Mouse (Mus musculus) heart, postnatal 25 days (tissue): ENCODE data around the gene Acvr1b. TPM values are rescaled to one million over a fixed set of nuclear protein-coding genes. Genes with fewer than 3 reads are reported as not detected.
A peak's percentile ranks its signal among the peaks of the same experiment; 100 is the strongest.

ENCODE experiments used
- DNase-seq: peaks from one replicate; pipeline ENCODE4 v3.0.0; 2022; ENCODE audit warnings: low spot score
- intact Hi-C: fragments of 180-260 bp; cut with DNase I; formaldehyde crosslinking; loops from one replicate; pipeline ENCODE4 v1.15.1; 2025
- total RNA-seq, 2 experiments: library from RNA; stranded (reverse); gene quantifications; 2 replicates each; pipeline ENCODE4 v1.2.3; 2021

Gene Acvr1b
- total RNA-seq, 2 experiments from 2014 or later = 11.7 to 14.5 TPM

- DNase-seq = peak; percentile 73
- intact Hi-C loops = loop anchor here (1.0 to 10.0 kb wide), 4 partner anchors 26 to 744 kb away; no protein-coding TSS in a partner anchor
These were observed 66.9 kb downstream of the Acvr1b start for GRCm38 (mm10) chr15:101240799-101241204.

GRCm38 (mm10) chr15:101241236-101241635 lies 67.4 kb downstream of the Acvr1b start:
- intact Hi-C loops = loop anchor here (2.0 to 10.0 kb wide), 2 partner anchors 26 to 744 kb away; no protein-coding TSS in a partner anchor

GRCm38 (mm10) chr15:101241853-101242252 lies 68.0 kb downstream of the Acvr1b start:
- intact Hi-C loops = loop anchor here (2.0 to 10.0 kb wide), 2 partner anchors 25 to 743 kb away; no protein-coding TSS in a partner anchor
- no peak for DNase-seq

More at GRCm38 (mm10) chr15:101241236-101241635, 67.4 kb downstream of the Acvr1b start:
- DNase-seq = no peak

- DNase-seq = peak; percentile 51
- intact Hi-C loops = loop anchor here (10.0 kb wide), 1 partner anchor 742 kb away; no protein-coding TSS in a partner anchor
These were observed 68.8 kb downstream of the Acvr1b start for GRCm38 (mm10) chr15:101242645-101243044.

GRCm38 (mm10) chr15:101244012-101244411 lies 70.1 kb downstream of the Acvr1b start:
- intact Hi-C loops = loop anchor here (10.0 kb wide), 1 partner anchor 741 kb away; no protein-coding TSS in a partner anchor
- DNase-seq = no peak

GRCm38 (mm10) chr15:101246231-101247154 lies 72.6 kb downstream of the Acvr1b start:
- intact Hi-C loops = loop anchor here (10.0 kb wide), 1 partner anchor 738 kb away; no protein-coding TSS in a partner anchor
- DNase-seq = peak; percentile 97

GRCm38 (mm10) chr15:101247155-101247498 lies 73.3 kb downstream of the Acvr1b start:
- intact Hi-C loops = loop anchor here (10.0 kb wide), 1 partner anchor 738 kb away; no protein-coding TSS in a partner anchor
- DNase-seq = no peak

- intact Hi-C loops = loop anchor here (10.0 kb wide), 1 partner anchor 737 kb away; no protein-coding TSS in a partner anchor
- DNase-seq = no peak
These were observed 74.3 kb downstream of the Acvr1b start for GRCm38 (mm10) chr15:101248029-101248710.

GRCm38 (mm10) chr15:101250220-101250800 lies 76.4 kb downstream of the Acvr1b start:
- no peak for DNase-seq
- intact Hi-C loops = no loop called here

- no peak for DNase-seq
- intact Hi-C loops = no loop called here
These were observed 78.1 kb downstream of the Acvr1b start for GRCm38 (mm10) chr15:101251930-101252329.

- intact Hi-C loops = no loop called here
These were observed 78.7 kb downstream of the Acvr1b start for GRCm38 (mm10) chr15:101252614-101253013.

GRCm38 (mm10) chr15:101253563-101253885 lies 79.7 kb downstream of the Acvr1b start:
- no peak for DNase-seq
- intact Hi-C loops = no loop called here

More at GRCm38 (mm10) chr15:101252614-101253013, 78.7 kb downstream of the Acvr1b start:
- DNase-seq = no peak

GRCm38 (mm10) chr15:101253886-101254795 lies 80.3 kb downstream of the Acvr1b start, which contains the start of gene Nr4a1:
Nr4a1 (plus strand) TSS chr15:101254269.
- intact Hi-C loops = no loop called here
- DNase-seq = peak; percentile 86

GRCm38 (mm10) chr15:101255842-101256462 lies 82.1 kb downstream of the Acvr1b start:
- no peak for DNase-seq
- intact Hi-C loops = no loop called here

GRCm38 (mm10) chr15:101256463-101257206 lies 82.8 kb downstream of the Acvr1b start:
- intact Hi-C loops = no loop called here
- no peak for DNase-seq

GRCm38 (mm10) chr15:101258420-101258819 lies 84.6 kb downstream of the Acvr1b start:
- intact Hi-C loops = no loop called here
- no peak for DNase-seq

- no peak for DNase-seq
- intact Hi-C loops = no loop called here
These were observed 86.1 kb downstream of the Acvr1b start for GRCm38 (mm10) chr15:101259922-101260321.

GRCm38 (mm10) chr15:101260387-101260786 lies 86.5 kb downstream of the Acvr1b start:
- intact Hi-C loops = no loop called here
- peak; percentile 85 for DNase-seq
